Mouse (Mus musculus) hindbrain, embryonic 15.5 days (tissue): Measurements from ENCODE around the gene Fbll1. TPM values are rescaled to one million over a fixed set of nuclear protein-coding genes. Genes with fewer than 3 reads are reported as not detected.

ENCODE experiments used
- ATAC-seq: fragments of 200-750 bp; cut with Nextera tagmentation; 2 replicates; pipeline ENCODE4 v1.8.0; 2017; ENCODE audit warnings: low read depth, moderate number of reproducible peaks, moderate TSS enrichment; ENCODE audit not compliant: low FRiP score
- H3K27ac ChIP-seq: fragments of 300-500 bp; sonication (generic); replicated peaks from 2 replicates; pipeline ENCODE4 v1.5.1; 2015; ENCODE audit warnings: mild to moderate bottlenecking, inconsistent platforms
- H3K27me3 ChIP-seq: fragments of 300-500 bp; sonication (generic); 2 replicates; pipeline ENCODE4 v1.6.1; 2015; ENCODE audit warnings: control low read depth, inconsistent platforms
- H3K36me3 ChIP-seq: fragments of 300-500 bp; sonication (generic); 2 replicates; pipeline ENCODE4 v1.6.1; 2015; ENCODE audit warnings: control low read depth, inconsistent platforms
- H3K4me1 ChIP-seq: fragments of 300-500 bp; sonication (generic); replicated peaks from 2 replicates; pipeline ENCODE4 v1.6.1; 2015; ENCODE audit warnings: control low read depth, inconsistent platforms
- H3K4me2 ChIP-seq: fragments of 300-500 bp; sonication (generic); 2 replicates; pipeline ENCODE4 v1.6.1; 2015; ENCODE audit warnings: moderate library complexity, mild to moderate bottlenecking, inconsistent platforms
- H3K4me3 ChIP-seq: fragments of 300-500 bp; sonication (generic); 2 replicates; pipeline ENCODE4 v1.5.1; 2015; ENCODE audit warnings: mild to moderate bottlenecking, inconsistent platforms
- H3K9ac ChIP-seq: fragments of 300-500 bp; sonication (generic); 2 replicates; pipeline ENCODE4 v1.6.1; 2015; ENCODE audit warnings: inconsistent platforms
- H3K9me3 ChIP-seq: fragments of 300-500 bp; sonication (generic); 2 replicates; pipeline ENCODE4 v1.6.1; 2016; ENCODE audit warnings: control low read depth, inconsistent platforms
- WGBS: fragments of 180-500 bp; shearing (Covaris S2); methylation state at CpG from one replicate; pipeline ENCODE4 v1.1.7; 2015; 5-methylcytosine and 5-hydroxymethylcytosine counted together
- microRNA counts: library from miRNA; unstranded; fragments of <30 nt; microRNA quantifications from one replicate; lab custom pipeline; 2016
- microRNA-seq: library from miRNA; unstranded; fragments of <30 nt; microRNA quantifications from one replicate; pipeline ENCODE4, GENCODE M21; 2016
- polyA plus RNA-seq: library from polyadenylated mRNA; unstranded; fragments of >200 nt; fragmentation: Nextera tagmentation; extraction: Ambion mirVana; gene quantifications from 2 replicates; pipeline ENCODE4 v1.2.1, GENCODE M21; 2015

The Fbll1 gene
- polyA plus RNA-seq, 1 experiment from 2014 or later = 30.9 TPM

DNA sequence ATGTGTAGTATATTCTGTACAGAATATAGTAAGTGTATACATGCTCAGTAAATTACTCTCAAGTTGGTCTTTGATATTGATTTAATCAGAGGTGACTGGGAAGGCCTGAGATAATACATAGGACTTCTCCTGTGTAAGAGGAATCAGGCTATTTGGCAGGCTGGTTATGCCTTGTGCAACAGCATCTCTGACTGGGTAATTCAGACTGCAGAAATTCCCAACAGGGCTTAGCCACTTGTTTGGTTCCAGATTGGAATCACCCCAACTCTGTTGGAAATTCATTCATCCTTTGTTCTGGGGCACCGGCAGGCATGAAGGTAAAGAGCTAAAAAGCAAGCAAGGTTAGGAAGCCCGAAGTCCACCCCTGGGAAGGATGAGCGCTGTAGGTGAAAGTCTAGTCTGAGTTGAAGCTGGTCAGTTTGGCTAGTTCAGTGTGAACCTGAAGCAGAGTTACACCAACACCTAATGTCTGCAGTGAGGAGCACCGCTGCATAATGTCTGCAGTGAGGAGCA is 43.7 kb downstream of the Fbll1 start:
- no peak overlapping the region for H3K4me2 ChIP-seq
- no peak overlapping the region for H3K9ac ChIP-seq
- 81% methylated on average over 4 of the region's 4 CpGs for WGBS
- H3K9me3 ChIP-seq = no peaks in the 10 kb centered on the region
- no peak overlapping the region for H3K27ac ChIP-seq
- H3K4me3 ChIP-seq = no peak overlapping the region
- ATAC-seq = no peak
- no peaks in the 10 kb centered on the region for H3K4me1 ChIP-seq
- no peaks in the 10 kb centered on the region for H3K36me3 ChIP-seq
- H3K27me3 ChIP-seq = no peaks in the 10 kb centered on the region

DNA sequence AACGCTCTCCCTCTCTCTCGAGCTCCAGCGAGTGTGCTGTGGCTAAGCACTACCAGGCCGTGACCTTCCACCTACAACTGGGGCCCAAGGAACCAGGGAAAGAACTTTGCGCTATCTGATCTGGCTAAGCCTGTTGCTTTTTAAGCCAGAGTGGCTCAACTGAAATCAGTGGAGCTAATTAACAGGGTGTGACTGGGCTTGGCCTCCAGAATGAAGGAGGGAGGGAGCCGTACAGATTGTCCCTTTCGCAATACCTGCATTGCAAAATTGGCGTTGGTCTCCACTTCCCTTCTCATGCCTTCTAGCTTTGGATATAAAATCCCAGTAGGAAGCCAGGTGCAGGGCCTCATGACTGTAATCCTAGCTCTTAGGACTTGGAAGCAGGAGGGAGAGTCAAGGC is 48.1 kb downstream of the Fbll1 start:
- Histone ChIP-seq H3K27ac (no peak overlapping the region), H3K36me3 (no peaks in the 10 kb centered on the region), H3K4me3 (no peak overlapping the region), H3K9ac (no peak overlapping the region), H3K4me1 (no peaks in the 10 kb centered on the region), H3K4me2 (no peak overlapping the region), H3K9me3 (no peaks in the 10 kb centered on the region), H3K27me3 (no peaks in the 10 kb centered on the region)
- ATAC-seq = no peak
- WGBS = 89% methylated on average over 8 of the region's 8 CpGs

MicroRNA genes within 50 kb of the gene (microRNA counts, 519-probe panel; counts per million panel counts)
- 4,421 counts per million, percentile 91 among the panel's probes with 10 or more counts for microRNA mmu-miR-103 (lab: Ali Mortazavi, UCI)

Small RNAs within 50 kb of the gene (microRNA-seq; reads per million reads assigned to microRNA genes)
- 5.9 reads per million, percentile 23 among the genes with 10 or more reads in this experiment for gene Mir103-1

Other genes starting within 250 kb of the Fbll1 start
- gene Pank3, start 29.4 kb downstream of the Fbll1 start, polyA plus RNA-seq = 20.4 and 21.3 TPM in 2 replicates
- gene Rars, start 35.6 kb upstream of the Fbll1 start, polyA plus RNA-seq = 64.0 and 67.0 TPM in 2 replicates
- 13.5 and 13.8 TPM in 2 replicates for gene Wwc1, start 181.6 kb upstream of the Fbll1 start, polyA plus RNA-seq